Mouse (Mus musculus): ENCODE results near the gene Ndufv1.

DNA sequence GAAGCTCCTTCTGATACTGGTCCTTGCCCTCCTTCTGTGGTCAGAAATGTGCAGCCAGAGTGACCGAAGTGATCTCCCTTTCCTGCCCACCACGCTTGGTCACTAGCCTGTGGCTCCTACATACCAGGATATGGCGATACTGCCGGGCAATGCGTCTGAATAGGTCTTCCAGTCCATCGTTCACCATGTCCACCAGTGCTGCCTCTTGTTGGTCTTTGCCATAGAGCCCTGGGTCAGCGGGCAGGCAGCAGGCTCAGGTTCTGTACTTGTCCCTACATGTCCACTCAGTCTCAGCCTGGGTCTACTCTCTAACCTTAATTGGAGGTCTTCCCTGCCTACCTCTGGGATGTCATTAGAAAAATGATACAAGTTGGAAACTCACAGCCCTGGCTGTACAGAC, 45.4 kb upstream of the Ndufv1 start:
- TF ChIP-seq CTCF (IDR thresholded peaks at IDR 0.05; ENCODE audit: low read depth, low read length) = no peak
- no peak for TF ChIP-seq EP300 (IDR thresholded peaks at IDR 0.05; ENCODE audit: insufficient read depth, low read depth, low read length)
- no peak for TF ChIP-seq POLR2A (IDR thresholded peaks at IDR 0.05; ENCODE audit: insufficient read depth, low read length)

All from ES-Bruce4 (cell line).